Mouse (Mus musculus) 3T3-L1 (cell line): Measurements from ENCODE around the gene Clrn3.
A peak's percentile ranks its signal among the peaks of the same experiment; 100 is the strongest.
"Not testable (repeated sequence)": the region's sequence is repeated elsewhere in the genome, so short reads cannot be mapped to it uniquely, and the experiment has no call there.

ENCODE experiments used
- DNase-seq: peaks from one replicate; pipeline ENCODE4 v3.0.0-alpha.2; 2015; ENCODE audit warnings: low read depth, low spot score

Gene Clrn3

GRCm38 (mm10) chr7:135528515-135528914 lies at the start of gene Clrn3:
Clrn3 (minus strand) TSS chr7:135528654.
- no peak for DNase-seq

DNA sequence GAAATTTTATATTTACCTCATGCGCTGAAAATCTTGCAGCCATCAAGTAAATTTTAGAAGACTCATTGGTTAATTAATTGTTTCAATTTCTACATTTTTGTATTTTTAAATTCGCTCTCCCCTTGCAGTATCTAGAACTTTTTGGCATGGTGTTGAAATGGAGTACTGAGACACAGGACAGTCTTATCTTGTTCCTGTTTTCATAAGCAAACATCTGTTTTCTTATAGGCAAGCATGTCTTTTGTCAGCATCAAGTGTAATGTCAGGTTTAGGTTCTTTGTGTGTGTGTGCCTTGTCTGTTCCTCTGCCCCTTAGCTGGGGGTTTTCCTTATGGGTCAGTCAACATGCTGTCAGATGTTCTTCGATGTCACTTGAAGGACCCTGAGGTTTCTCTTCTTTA lies 47.9 kb upstream of the Clrn3 start:
- DNase-seq = no peak

DNA sequence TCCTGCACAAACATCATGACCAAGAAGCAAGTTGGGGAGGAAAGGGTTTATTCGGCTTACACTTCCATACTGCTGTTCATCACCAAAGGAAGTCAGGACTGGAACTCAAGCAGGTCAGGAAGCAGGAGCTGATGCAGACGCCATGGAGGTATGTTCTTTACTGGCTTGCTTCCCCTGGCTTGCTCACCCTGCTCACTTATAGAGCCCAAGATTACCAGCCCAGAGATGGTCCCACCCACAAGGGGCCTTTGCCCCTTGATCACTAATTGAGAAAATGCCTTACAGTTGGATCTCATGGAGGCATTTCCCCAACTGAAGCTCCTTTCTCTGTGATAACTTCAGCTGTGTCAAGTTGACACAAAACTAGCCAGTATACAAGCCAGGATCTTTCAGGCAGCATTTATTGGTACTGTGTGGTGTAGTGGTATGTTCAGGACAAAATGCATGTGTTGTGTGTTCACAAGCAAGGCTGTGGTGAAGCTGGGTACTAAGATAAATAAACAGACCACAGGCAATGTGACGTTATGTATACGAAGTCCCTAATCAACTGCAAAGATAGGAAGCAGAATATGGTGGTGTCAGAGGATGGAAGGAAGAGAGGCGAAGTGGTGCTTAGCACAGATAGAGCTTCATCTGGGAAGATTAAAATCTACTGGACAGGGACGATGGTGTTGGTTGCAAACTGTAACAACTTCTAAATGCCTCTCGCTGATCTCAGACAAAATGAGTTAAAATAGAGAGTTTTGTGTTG lies 47.0 kb upstream of the Clrn3 start:
- not testable (repeated sequence) for DNase-seq

DNA sequence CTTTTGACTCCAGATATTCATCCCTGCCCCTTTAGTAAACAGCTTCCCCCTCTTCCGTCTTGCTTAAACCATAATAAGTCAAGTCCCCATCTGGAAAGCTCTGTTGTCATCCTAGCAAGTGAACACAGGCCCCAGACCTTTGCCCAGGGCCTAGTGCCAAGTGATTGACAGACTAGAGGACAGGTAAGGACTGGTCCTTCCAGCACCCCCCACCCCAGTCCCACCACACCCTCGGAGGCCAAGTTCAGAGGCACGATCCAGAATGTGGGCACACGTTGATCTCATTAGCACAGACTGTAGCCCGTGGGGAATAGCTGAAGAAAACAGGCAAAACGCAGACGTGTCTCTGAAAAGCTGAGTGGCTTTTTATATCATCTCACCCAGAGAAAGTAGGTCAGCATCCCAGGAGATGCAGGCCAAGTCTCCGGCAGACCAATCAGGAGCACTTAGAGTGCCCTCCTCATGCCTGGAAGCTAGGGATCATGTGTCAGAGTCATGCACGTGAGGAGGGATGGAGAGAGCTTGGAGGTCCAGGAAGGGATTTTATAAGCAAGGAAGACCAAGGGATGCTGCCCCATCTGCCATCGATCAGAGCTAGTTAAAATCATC lies 43.6 kb upstream of the Clrn3 start:
- no peak for DNase-seq

DNA sequence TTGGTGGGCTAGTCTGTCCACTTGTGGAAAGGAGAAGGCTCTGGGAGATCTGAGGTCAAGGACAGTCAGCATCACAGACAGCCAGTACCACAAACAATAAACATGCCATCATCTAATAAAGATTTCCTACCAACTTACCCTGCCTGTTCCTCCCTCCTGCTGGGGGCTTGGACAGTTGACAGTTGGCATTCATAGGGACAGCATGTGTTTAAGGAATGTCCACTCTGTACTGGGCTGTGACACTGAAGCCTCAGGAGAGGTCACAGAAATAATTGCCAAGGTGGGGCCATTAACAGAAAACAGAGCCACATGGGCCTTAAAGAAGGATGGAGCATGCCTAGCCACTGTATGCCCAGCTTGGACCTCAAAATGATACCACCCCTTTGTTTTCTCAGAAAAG lies 42.9 kb upstream of the Clrn3 start:
- DNase-seq = no peak

DNA sequence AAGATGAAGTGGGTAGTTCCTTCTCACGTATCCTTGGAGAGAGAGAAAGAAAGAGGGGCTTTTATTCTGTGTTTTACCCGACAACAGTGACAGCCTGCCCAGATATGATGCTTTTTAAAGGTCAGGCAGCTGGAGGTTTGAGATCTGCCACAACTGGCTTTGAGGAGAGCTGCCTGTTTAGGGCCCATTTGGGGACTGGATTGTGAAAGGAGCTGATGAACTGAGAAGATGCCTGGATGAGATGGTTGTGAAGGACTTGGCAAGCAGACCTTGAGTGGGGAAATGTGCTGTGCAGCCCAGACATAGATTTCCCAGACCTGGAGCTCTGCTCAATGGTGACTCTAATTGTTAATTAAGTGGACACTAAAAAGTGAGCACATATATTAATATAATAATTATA lies 40.1 kb upstream of the Clrn3 start:
- DNase-seq = no peak

DNA sequence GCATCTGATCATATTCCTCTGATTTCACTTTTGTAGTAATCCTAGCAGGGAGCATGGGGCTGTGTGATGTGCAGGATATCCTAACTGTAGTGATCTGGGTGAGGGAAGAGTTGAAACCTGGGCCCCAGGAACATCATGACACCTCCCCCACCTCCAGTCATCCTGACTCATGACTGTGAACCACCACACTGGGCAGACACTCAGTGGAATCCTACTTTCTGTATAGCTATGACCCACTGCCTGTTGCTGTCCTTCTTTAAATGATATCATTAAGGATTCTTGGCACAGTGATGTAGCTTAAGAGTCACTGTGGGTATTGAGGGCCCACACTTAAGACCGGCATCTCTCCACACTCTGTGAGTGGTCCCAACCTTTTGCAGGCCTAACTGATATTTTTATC lies 39.1 kb upstream of the Clrn3 start:
- peak; percentile 62 for DNase-seq

DNA sequence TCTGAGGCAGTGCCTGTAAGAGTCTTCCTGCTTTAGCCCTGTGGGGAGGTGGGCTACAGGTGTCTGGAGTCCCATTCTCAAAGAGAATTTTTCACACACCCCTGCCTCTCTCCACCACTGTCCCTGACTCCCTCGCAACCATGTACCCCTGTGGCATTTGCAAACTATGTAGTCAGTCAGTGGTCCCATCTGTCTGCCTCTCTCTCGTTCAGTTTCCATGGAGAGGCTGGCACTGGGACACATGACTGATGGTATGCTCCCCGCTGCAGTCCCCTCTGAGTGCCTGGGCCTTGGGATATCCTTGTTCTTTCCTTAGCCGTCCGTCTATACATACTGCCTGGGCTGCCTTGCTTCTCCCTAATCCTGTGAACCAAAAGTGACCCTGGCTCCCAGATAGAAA lies 37.6 kb upstream of the Clrn3 start:
- no peak for DNase-seq

DNA sequence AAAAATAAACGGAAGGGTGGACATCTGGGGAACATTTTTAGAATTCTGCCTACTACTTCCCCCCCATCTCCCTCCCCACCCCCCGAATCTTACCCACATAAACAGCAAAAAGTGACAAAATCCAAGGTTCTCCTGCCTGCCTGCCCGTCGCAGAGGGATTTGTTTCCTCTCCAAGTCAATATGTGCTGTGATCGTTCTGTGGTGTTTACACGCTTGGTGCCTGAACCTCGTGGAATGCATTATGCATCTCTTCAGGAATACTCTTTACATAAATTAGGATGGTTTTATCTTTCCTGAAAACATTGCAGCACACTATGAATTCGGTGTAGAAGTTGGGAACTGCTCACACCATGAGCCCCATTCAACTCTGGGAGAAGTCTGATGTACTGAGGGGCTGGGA lies 35.6 kb upstream of the Clrn3 start:
- DNase-seq = no peak

DNA sequence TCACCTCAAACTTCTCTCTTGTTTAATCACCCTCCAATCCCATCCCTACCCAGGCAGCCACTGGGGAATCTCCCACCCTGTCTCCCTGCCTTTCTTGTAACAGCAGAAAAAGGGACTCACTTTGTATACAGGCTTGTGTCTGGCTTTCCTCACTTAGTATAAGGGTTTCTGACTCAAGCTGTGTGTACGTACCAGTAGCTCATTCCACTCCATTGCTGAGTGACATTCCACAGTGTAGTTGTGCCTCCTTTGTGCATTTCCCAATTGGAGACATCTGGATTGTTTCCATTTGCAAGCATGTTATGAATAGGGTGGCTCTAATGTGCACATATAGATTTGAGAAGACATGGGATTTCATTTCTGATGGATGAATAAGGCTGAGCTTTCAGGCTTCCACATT lies 31.8 kb upstream of the Clrn3 start:
- DNase-seq = no peak

DNA sequence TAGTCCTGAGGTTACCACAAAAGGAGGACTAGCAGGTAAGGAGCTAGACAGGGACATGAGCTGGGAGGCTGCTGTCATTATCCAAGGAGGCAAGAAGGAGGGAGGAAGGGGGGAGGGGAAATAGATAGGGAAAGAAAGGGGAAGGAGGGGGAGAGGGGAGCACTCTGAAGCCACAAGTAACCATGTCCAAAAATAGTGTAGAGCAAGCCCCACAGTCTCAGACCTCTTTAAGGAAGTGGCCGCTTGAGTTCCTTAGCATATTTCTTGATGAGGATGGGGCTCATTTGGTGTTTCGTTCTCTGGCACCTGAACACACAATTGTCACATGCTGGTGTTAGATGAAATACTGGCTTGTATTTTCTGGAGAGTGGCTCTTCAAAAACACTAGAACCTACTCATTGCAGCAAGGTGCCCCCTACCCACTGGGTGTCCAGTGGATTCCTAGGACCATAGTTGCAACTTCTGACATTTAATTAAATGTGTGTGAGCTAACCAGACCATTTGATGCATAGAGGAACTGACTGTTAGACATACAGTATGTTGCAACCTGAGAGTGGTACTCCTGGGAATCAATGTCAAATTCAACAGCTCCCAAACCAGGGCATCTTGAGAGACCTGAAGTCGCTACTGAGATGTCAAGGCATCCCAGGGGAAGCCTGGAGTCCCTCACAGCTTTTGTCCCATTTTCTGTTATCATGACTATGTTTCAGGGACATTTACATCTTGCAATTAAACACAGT lies 28.4 kb upstream of the Clrn3 start:
- DNase-seq = no peak

DNA sequence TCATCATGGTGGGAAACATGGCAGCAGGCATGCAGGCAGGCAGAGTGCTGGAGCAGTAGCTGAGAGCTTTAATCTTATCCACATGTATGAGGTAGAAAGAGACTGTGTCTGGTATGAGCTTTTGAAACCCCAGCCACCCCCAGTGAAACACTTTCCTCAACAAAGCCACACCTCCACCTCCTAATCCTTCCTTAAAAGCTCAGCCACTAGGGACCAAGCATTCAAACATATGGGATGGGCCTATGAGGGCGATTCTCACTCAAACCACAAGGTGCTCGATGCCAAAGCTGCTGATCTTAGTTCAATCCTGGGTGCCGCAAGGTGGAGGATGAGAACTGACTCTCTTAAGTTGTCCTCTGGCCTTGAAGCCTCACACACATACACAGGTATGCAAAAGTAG lies 25.1 kb upstream of the Clrn3 start:
- no peak for DNase-seq

DNA sequence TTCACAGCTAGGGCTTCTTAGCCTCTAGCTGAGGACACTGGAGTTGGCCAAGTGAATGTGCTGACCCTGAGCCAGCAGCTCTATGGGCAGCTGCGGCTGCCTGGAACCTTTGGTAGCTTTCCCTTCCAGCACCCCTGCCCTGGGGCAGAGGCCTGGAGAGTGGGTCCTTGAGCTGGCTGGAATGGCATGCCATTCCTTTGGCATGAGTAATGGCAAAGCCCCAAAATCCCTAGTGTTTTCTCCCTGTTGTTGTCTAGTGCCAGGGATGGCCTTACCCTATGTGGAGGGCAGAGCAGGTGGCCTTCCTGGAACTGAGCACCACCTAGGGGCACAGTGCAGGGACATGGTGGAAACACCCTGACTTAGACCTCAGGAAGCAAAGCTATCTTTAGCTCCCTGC lies 23.1 kb upstream of the Clrn3 start:
- DNase-seq = peak; percentile 83

GRCm38 (mm10) chr7:135548434-135548833 lies 20.0 kb upstream of the Clrn3 start:
- DNase-seq = no peak

GRCm38 (mm10) chr7:135546530-135546929 lies 18.1 kb upstream of the Clrn3 start:
- DNase-seq = no peak

- DNase-seq = no peak
Measured at GRCm38 (mm10) chr7:135545957-135546356, 17.5 kb upstream of the Clrn3 start.

DNA sequence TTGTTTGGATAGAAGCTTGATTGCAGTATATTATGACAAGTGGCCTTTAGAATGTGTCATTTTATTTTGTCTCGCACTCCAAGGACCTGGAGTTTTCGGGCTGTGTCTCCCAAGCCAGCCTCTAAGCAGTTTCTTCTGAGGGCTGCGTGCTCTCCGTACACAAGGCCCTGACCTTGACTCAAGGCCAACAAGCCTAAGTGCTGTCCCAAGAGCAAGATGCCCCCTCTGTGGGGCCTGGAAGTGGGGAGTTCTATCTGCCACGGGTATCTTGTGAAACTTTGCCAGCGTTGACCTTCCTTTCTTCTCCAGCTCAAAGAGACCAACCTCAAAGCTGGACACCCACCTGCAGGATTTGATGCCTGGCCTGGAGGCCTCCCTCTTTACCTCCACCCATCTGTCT lies 15.9 kb upstream of the Clrn3 start:
- no peak for DNase-seq

DNA sequence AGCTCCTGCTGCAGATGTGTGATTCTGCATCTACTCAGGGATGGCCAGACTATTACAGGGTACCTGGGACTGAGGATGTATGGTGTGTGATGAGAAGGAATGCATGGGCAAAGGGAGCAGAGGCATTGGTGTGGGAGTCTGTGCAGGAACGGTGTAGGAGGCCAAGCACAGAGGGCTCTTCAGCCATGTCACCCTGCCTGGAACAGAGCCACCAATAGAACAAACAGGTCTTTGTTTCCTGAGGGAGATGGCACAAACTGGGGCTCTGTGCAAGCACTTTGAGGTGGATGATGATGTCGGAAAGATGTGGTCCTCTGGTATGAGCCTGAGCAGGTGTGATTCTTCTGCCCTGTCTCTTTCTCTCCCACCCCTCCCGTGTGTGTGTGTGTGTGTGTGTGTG lies 14.6 kb upstream of the Clrn3 start:
- DNase-seq = no peak

DNA sequence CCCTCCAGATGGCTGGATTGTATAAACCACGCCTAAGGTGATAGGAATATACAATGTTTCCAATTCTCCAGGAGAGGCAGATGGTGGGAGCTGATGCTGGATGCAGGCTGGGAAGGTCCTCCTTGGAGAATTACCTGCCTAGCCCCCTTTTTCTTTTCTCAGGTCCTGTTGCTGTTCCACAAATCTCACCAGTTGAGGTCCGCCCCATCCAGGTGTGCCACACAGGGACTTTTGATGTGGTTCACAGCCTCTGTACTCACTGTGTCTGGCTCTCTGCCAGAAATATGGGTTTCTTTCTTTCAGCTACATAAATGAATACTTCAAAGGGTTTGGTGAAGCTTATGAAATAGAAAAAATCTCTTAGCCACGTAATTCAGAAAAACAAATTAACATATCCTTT lies 13.8 kb upstream of the Clrn3 start:
- no peak for DNase-seq

GRCm38 (mm10) chr7:135539429-135539828 lies 11.0 kb upstream of the Clrn3 start:
- DNase-seq = no peak

DNA sequence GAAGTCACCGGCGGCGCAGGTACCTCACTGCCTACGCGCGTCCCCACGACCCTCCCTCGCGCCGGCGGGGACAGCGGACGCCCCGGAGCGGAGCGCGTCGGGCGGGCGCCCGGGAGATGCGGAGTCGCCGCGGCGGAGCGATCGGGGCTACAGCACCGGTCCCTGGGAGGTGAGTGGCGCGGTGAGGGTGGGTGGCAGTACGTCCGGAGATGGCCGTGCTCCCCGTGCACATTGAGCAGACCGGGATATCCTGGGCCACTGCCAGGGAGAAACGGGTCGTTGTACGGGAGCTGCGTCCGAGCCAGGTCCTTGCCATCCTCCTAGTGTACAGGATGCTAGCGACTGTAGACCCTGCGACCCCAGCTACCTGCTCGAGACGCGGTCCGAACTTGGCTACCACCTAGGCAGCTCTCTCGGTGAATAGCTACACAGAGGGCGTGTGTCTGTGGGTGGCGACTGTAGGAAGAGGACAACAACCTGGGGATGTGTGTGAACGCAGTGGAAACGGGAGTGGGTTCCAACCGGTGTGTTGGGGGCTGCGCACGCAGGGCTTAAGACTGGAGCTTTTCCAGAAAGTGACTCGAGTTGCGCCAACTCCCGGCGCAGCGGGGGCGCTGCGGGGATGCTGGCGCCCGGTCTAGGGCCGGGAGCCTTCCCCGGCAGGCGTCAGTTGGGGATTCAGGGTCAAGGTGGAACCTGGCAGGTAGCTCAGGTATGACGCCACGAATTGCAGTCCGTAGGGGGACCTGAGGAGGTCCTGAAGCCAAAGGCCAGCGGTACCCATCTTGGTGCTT lies 9.7 kb upstream of the Clrn3 start:
- DNase-seq = no peak

- DNase-seq = no peak
Measured at GRCm38 (mm10) chr7:135537341-135537901, 9.0 kb upstream of the Clrn3 start, which contains the start of gene Ptpre. Ptpre (plus strand) TSS chr7:135537481.
